Mouse (Mus musculus): Measurements from ENCODE around the gene Tmem97. TPM values are rescaled to one million over a fixed set of nuclear protein-coding genes. Genes with fewer than 3 reads are reported as not detected.
"Not testable (repeated sequence)": the region's sequence is repeated elsewhere in the genome, so short reads cannot be mapped to it uniquely, and the experiment has no call there.

The Tmem97 gene
- polyA plus RNA-seq, 1 experiment from 2014 or later, result 75.5 TPM

DNA sequence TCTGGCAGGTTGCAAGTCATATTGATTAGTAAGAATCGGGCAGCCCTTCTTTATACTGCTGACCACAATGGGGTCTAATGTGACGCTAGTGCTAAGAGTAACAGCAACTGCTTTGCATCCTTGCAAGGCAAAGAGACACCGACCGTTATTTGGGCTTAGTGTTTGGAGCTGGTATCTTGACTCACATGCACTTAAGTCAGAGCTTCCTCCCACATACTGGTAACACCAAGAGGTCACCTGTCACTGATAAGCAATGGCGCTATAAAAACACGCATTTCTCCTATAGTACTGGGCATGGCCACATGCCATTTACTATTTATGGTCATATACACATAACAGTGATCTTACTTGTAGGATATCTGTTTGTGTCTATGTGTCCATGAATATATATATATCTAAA, 32.3 kb upstream of the Tmem97 start:
- DNase-seq (ENCODE audit: low spot score, missing footprints), result no peak
- no peak overlapping the region for H3K9ac ChIP-seq (ENCODE audit: low read length)

DNA sequence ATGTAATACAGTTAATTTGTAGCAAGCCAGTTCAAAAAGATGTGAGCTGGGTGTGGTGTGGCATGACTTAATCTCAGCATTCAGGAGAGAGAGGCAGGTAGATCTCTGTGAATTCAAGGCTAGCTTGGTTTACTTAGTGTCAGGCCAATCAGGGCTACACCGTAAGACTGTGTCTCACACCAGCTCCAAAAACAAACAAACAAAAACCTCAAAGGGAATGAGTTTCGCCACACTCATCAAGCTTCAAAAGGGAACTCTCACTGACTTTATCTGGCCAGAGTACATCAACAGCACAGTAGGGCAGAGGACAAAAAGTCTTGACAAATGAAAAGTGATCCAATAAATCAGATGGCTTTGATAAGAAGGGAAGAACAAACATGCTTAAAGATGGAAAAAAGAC, 24.4 kb upstream of the Tmem97 start:
- Histone ChIP-seq H3K36me3 (ENCODE audit: control insufficient read depth, insufficient read depth, low read length) (peaks cover 4% of the 10 kb centered on the region), H3K27ac (ENCODE audit: low read depth, low read length) (no peak overlapping the region), H3K4me1 (ENCODE audit: control insufficient read depth, insufficient read depth, low read length) (no peaks in the 10 kb centered on the region), H3K9me3 (ENCODE audit: control insufficient read depth, low read length) (no peaks in the 10 kb centered on the region), H3K4me3 (ENCODE audit: low read depth, low read length) (no peak overlapping the region), H3K9ac (ENCODE audit: low read length) (no peak overlapping the region), H3K27me3 (ENCODE audit: control insufficient read depth, insufficient read depth, low read length) (no peaks in the 10 kb centered on the region), H3K4me2 (no peak overlapping the region)
- DNase-seq (ENCODE audit: low spot score, missing footprints), result no peak
- ATAC-seq (ENCODE audit: low FRiP score), result no peak
- 70% methylated on average over 2 of the region's 2 CpGs for WGBS

More for the DNA sequence above, 32.3 kb upstream of the Tmem97 start:
- Histone ChIP-seq H3K36me3 (ENCODE audit: control insufficient read depth, insufficient read depth, low read length) (peaks cover 10% of the 10 kb centered on the region), H3K27me3 (ENCODE audit: control insufficient read depth, insufficient read depth, low read length) (no peaks in the 10 kb centered on the region), H3K9me3 (ENCODE audit: control insufficient read depth, low read length) (peaks cover 2% of the 10 kb centered on the region; the same call in 1 of the 2 replicates), H3K4me2 (no peak overlapping the region), H3K4me1 (ENCODE audit: control insufficient read depth, insufficient read depth, low read length) (no peaks in the 10 kb centered on the region), H3K4me3 (ENCODE audit: low read depth, low read length) (no peak overlapping the region), H3K27ac (ENCODE audit: low read depth, low read length) (no peak overlapping the region)
- no peak for ATAC-seq (ENCODE audit: low FRiP score)
- WGBS, result 93% methylated on average over 6 of the region's 6 CpGs

- H3K27me3 ChIP-seq (ENCODE audit: control insufficient read depth, insufficient read depth, low read length), result no peaks in the 10 kb centered on the region
- ATAC-seq (ENCODE audit: low FRiP score), result no peak
- H3K9me3 ChIP-seq (ENCODE audit: control insufficient read depth, low read length), result no peaks in the 10 kb centered on the region
- no peaks in the 10 kb centered on the region for H3K4me1 ChIP-seq (ENCODE audit: control insufficient read depth, insufficient read depth, low read length)
- H3K4me2 ChIP-seq, result no peak overlapping the region
- no peak overlapping the region for H3K27ac ChIP-seq (ENCODE audit: low read depth, low read length)
- no peak overlapping the region for H3K9ac ChIP-seq (ENCODE audit: low read length)
- H3K36me3 ChIP-seq (ENCODE audit: control insufficient read depth, insufficient read depth, low read length), result peaks cover 4% of the 10 kb centered on the region
- no peak for DNase-seq (ENCODE audit: low spot score, missing footprints)
- no peak overlapping the region for H3K4me3 ChIP-seq (ENCODE audit: low read depth, low read length)
- WGBS, result 86% methylated on average over 3 of the region's 3 CpGs
Measured at GRCm38 (mm10) chr11:78574536-78574935, 24.0 kb upstream of the Tmem97 start.

DNA sequence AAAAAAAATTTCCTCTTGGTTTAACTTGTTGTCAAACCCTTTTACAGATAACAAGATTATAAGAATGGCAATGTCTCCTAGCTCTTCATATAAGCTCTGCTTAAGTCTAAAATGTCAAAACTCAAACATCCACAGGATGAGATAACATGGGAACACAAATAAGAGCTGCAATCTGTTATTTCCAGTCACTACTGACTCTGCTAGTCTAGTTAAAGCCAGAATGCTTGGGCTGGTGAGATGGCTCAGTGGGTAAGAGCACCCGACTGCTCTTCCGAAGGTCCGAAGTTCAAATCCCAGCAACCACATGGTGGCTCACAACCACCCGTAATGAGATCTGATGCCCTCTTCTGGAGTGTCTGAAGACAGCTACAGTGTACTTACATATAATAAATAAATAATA, 23.5 kb upstream of the Tmem97 start:
- 100% methylated on average over 3 of the region's 4 CpGs for WGBS
- not testable (repeated sequence) for H3K4me1 ChIP-seq (ENCODE audit: control insufficient read depth, insufficient read depth, low read length); H3K4me3 ChIP-seq (ENCODE audit: low read depth, low read length); H3K9ac ChIP-seq (ENCODE audit: low read length); H3K27me3 ChIP-seq (ENCODE audit: control insufficient read depth, insufficient read depth, low read length); H3K4me2 ChIP-seq; ATAC-seq (ENCODE audit: low FRiP score); H3K36me3 ChIP-seq (ENCODE audit: control insufficient read depth, insufficient read depth, low read length); H3K27ac ChIP-seq (ENCODE audit: low read depth, low read length); DNase-seq (ENCODE audit: low spot score, missing footprints); H3K9me3 ChIP-seq (ENCODE audit: control insufficient read depth, low read length)

- no peaks in the 10 kb centered on the region for H3K9me3 ChIP-seq (ENCODE audit: control insufficient read depth, low read length)
- no peak overlapping the region for H3K9ac ChIP-seq (ENCODE audit: low read length)
- no peak overlapping the region for H3K4me2 ChIP-seq
- 90% methylated on average over 6 of the region's 6 CpGs for WGBS
- DNase-seq (ENCODE audit: low spot score, missing footprints) (no peak), ATAC-seq (ENCODE audit: low FRiP score) (no peak)
- peaks cover 4% of the 10 kb centered on the region for H3K36me3 ChIP-seq (ENCODE audit: control insufficient read depth, insufficient read depth, low read length)
- H3K4me3 ChIP-seq (ENCODE audit: low read depth, low read length), result no peak overlapping the region
- no peak overlapping the region for H3K27ac ChIP-seq (ENCODE audit: low read depth, low read length)
- H3K4me1 ChIP-seq (ENCODE audit: control insufficient read depth, insufficient read depth, low read length), result no peaks in the 10 kb centered on the region
- H3K27me3 ChIP-seq (ENCODE audit: control insufficient read depth, insufficient read depth, low read length), result no peaks in the 10 kb centered on the region
Measured at GRCm38 (mm10) chr11:78571854-78572253, 21.3 kb upstream of the Tmem97 start.

GRCm38 (mm10) chr11:78571441-78571840, 20.9 kb upstream of the Tmem97 start:
- 93% methylated on average over 8 of the region's 8 CpGs for WGBS
- no peak for ATAC-seq (ENCODE audit: low FRiP score)

DNA sequence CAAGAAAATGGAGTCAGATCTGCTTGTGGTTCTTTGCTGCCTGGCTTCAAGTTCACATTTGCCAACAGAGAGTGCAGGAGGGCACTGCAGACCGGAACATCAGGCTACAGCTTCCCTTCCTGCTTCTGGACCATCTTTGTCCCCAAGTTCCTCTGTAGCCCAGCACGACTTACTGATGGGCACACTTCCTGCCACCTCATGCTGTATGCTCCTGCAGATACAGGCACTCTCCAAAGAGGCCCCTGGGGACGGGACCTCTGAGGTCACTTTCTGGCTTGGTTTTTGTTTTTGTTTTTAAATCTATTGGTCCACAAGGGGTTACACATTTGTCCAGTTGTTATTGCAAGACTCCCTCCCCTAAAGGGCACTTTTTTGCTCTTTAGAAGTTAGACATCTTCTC, 19.2 kb upstream of the Tmem97 start:
- H3K4me3 ChIP-seq (ENCODE audit: low read depth, low read length), result no peak overlapping the region
- H3K27ac ChIP-seq (ENCODE audit: low read depth, low read length), result no peak overlapping the region
- no peaks in the 10 kb centered on the region for H3K9me3 ChIP-seq (ENCODE audit: control insufficient read depth, low read length)
- no peak for DNase-seq (ENCODE audit: low spot score, missing footprints)
- peaks cover 2% of the 10 kb centered on the region for H3K36me3 ChIP-seq (ENCODE audit: control insufficient read depth, insufficient read depth, low read length)
- no peaks in the 10 kb centered on the region for H3K27me3 ChIP-seq (ENCODE audit: control insufficient read depth, insufficient read depth, low read length)
- ATAC-seq (ENCODE audit: low FRiP score), result no peak
- no peak overlapping the region for H3K9ac ChIP-seq (ENCODE audit: low read length)
- no peaks in the 10 kb centered on the region for H3K4me1 ChIP-seq (ENCODE audit: control insufficient read depth, insufficient read depth, low read length)
- H3K4me2 ChIP-seq, result no peak overlapping the region
- 76% methylated on average over 3 of the region's 3 CpGs for WGBS

More at GRCm38 (mm10) chr11:78571441-78571840, 20.9 kb upstream of the Tmem97 start:
- peaks cover 2% of the 10 kb centered on the region for H3K36me3 ChIP-seq (ENCODE audit: control insufficient read depth, insufficient read depth, low read length)
- no peaks in the 10 kb centered on the region for H3K9me3 ChIP-seq (ENCODE audit: control insufficient read depth, low read length)
- H3K27me3 ChIP-seq (ENCODE audit: control insufficient read depth, insufficient read depth, low read length), result no peaks in the 10 kb centered on the region
- H3K27ac ChIP-seq (ENCODE audit: low read depth, low read length), result no peak overlapping the region
- H3K4me1 ChIP-seq (ENCODE audit: control insufficient read depth, insufficient read depth, low read length), result no peaks in the 10 kb centered on the region
- no peak overlapping the region for H3K9ac ChIP-seq (ENCODE audit: low read length)
- H3K4me2 ChIP-seq, result no peak overlapping the region
- H3K4me3 ChIP-seq (ENCODE audit: low read depth, low read length), result no peak overlapping the region
- DNase-seq (ENCODE audit: low spot score, missing footprints), result no peak

GRCm38 (mm10) chr11:78568827-78569226, 18.2 kb upstream of the Tmem97 start:
- Histone ChIP-seq H3K9ac (ENCODE audit: low read length) (no peak overlapping the region), H3K27ac (ENCODE audit: low read depth, low read length) (no peak overlapping the region), H3K4me2 (no peak overlapping the region), H3K4me1 (ENCODE audit: control insufficient read depth, insufficient read depth, low read length) (no peaks in the 10 kb centered on the region), H3K9me3 (ENCODE audit: control insufficient read depth, low read length) (no peaks in the 10 kb centered on the region), H3K27me3 (ENCODE audit: control insufficient read depth, insufficient read depth, low read length) (no peaks in the 10 kb centered on the region), H3K36me3 (ENCODE audit: control insufficient read depth, insufficient read depth, low read length) (peaks cover 2% of the 10 kb centered on the region), H3K4me3 (ENCODE audit: low read depth, low read length) (no peak overlapping the region)
- 85% methylated on average over 10 of the region's 10 CpGs for WGBS
- ATAC-seq (ENCODE audit: low FRiP score) (no peak), DNase-seq (ENCODE audit: low spot score, missing footprints) (no peak)

- no peaks in the 10 kb centered on the region for H3K9me3 ChIP-seq (ENCODE audit: control insufficient read depth, low read length)
- no peaks in the 10 kb centered on the region for H3K4me1 ChIP-seq (ENCODE audit: control insufficient read depth, insufficient read depth, low read length)
- DNase-seq (ENCODE audit: low spot score, missing footprints) (no peak), ATAC-seq (ENCODE audit: low FRiP score) (no peak)
- WGBS, result 94% methylated on average over 6 of the region's 6 CpGs
- no peaks in the 10 kb centered on the region for H3K27me3 ChIP-seq (ENCODE audit: control insufficient read depth, insufficient read depth, low read length)
- no peak overlapping the region for H3K4me2 ChIP-seq
- H3K9ac ChIP-seq (ENCODE audit: low read length), result no peak overlapping the region
- H3K4me3 ChIP-seq (ENCODE audit: low read depth, low read length), result no peak overlapping the region
- H3K36me3 ChIP-seq (ENCODE audit: control insufficient read depth, insufficient read depth, low read length), result peaks cover 2% of the 10 kb centered on the region
- H3K27ac ChIP-seq (ENCODE audit: low read depth, low read length), result no peak overlapping the region
Measured at GRCm38 (mm10) chr11:78567614-78568013, 17.0 kb upstream of the Tmem97 start.

DNA sequence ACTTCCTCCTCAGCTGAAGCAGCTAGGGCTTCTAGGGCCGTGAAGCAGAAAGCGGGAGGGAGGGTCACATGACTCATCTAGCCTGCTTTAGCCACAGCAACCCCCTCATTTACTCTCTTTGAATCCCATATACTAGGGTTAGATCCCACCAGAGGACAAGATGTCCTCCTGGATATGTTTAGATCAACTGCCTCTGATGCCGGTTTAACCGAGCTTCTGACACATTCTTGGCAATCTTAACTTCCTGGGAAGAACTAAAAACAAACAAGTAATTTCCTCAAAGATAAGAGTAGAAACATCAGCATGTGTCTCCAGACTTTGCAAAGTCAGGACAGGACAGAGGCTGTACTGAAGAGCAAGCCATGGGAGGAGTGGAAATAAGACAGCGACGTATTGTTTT, 16.2 kb upstream of the Tmem97 start:
- DNase-seq (ENCODE audit: low spot score, missing footprints) (no peak), ATAC-seq (ENCODE audit: low FRiP score) (no peak)
- Histone ChIP-seq H3K4me1 (ENCODE audit: control insufficient read depth, insufficient read depth, low read length) (no peaks in the 10 kb centered on the region), H3K9ac (ENCODE audit: low read length) (no peak overlapping the region), H3K27me3 (ENCODE audit: control insufficient read depth, insufficient read depth, low read length) (no peaks in the 10 kb centered on the region), H3K4me3 (ENCODE audit: low read depth, low read length) (no peak overlapping the region), H3K4me2 (no peak overlapping the region), H3K36me3 (ENCODE audit: control insufficient read depth, insufficient read depth, low read length) (no peaks in the 10 kb centered on the region; the same call in none of the 2 replicates), H3K9me3 (ENCODE audit: control insufficient read depth, low read length) (no peaks in the 10 kb centered on the region), H3K27ac (ENCODE audit: low read depth, low read length) (no peak overlapping the region)
- WGBS, result 75% methylated on average over 6 of the region's 6 CpGs
